Mouse (Mus musculus) liver, embryonic 14.5 days (tissue): Measurements from ENCODE around the gene Arf1. TPM values are rescaled to one million over a fixed set of nuclear protein-coding genes. Genes with fewer than 3 reads are reported as not detected.

ENCODE experiments used
- ATAC-seq: fragments of 200-750 bp; cut with Nextera tagmentation; 2 replicates; pipeline ENCODE4 v1.8.0; 2017; ENCODE audit warnings: moderate number of reproducible peaks, mild to moderate bottlenecking, moderate library complexity; ENCODE audit not compliant: insufficient read depth
- DNase-seq, 3 experiments: peaks; one replicate each; pipeline ENCODE4 v3.0.0-alpha.2; 2012 to 2013; ENCODE audit warnings: low read depth in 3 of 3, low spot score in 3 of 3
- H3K27ac ChIP-seq: fragments of 300-500 bp; sonication (generic); 2 replicates; pipeline ENCODE4 v1.5.1; 2014; ENCODE audit warnings: moderate library complexity, mild to moderate bottlenecking, control low read depth, inconsistent platforms
- H3K27me3 ChIP-seq: fragments of 300-500 bp; sonication (generic); 2 replicates; pipeline ENCODE4 v1.6.1; 2014; ENCODE audit warnings: mild to moderate bottlenecking, low read length, moderate library complexity; ENCODE audit not compliant: control insufficient read depth, insufficient read depth
- H3K36me3 ChIP-seq: fragments of 300-500 bp; sonication (generic); replicated peaks from 2 replicates; pipeline ENCODE4 v1.6.1; 2014; ENCODE audit warnings: low read depth; ENCODE audit not compliant: control insufficient read depth, insufficient read depth
- H3K4me1 ChIP-seq, 2 experiments: fragments of 200-500 bp in 1 of 2; fragments of 300-500 bp in 1 of 2; sonication (generic) in 1 of 2; replicated peaks; 2 replicates each; pipeline ENCODE4 v1.6.1; 2012 to 2014; ENCODE audit warnings: antibody characterized with exemption in 1 of 2, inconsistent platforms in 1 of 2, low read length in 1 of 2; ENCODE audit not compliant: control insufficient read depth in 2 of 2, insufficient read depth in 2 of 2
- H3K4me2 ChIP-seq: fragments of 300-500 bp; sonication (generic); 2 replicates; pipeline ENCODE4 v1.6.1; 2014; ENCODE audit warnings: low read depth, mild to moderate bottlenecking, control low read depth, moderate library complexity
- H3K4me3 ChIP-seq, 2 experiments: fragments of 200-500 bp in 1 of 2; fragments of 300-500 bp in 1 of 2; sonication (generic) in 1 of 2; 2 replicates each; pipeline ENCODE4 v1.5.1; 2012 to 2014; ENCODE audit warnings: low read depth in 2 of 2, low read length in 2 of 2, mild to moderate bottlenecking in 2 of 2, control low read depth in 1 of 2, inconsistent platforms in 1 of 2, moderate library complexity in 1 of 2; ENCODE audit not compliant: insufficient read depth in 1 of 2
- H3K9ac ChIP-seq: fragments of 300-500 bp; sonication (generic); replicated peaks from 2 replicates; pipeline ENCODE4 v1.6.1; 2014; ENCODE audit warnings: mild to moderate bottlenecking, control low read depth, moderate library complexity
- H3K9me3 ChIP-seq: fragments of 300-500 bp; sonication (generic); 2 replicates; pipeline ENCODE4 v1.6.1; 2016; ENCODE audit warnings: low read length, mixed read lengths; ENCODE audit not compliant: control insufficient read depth
- CTCF ChIP-seq: IDR thresholded peaks from 2 replicates; pipeline ENCODE4 v1.5.1; 2016; ENCODE audit warnings: antibody characterized with exemption, low read depth, control low read depth
- EP300 ChIP-seq: IDR thresholded peaks from 2 replicates; pipeline ENCODE4 v1.6.1; 2016; ENCODE audit warnings: antibody characterized with exemption, low read depth
- WGBS: fragments of 180-500 bp; shearing (Covaris S2); extraction: QIAGEN DNeasy Blood & Tissue Kit; methylation state at CpG from one replicate; pipeline ENCODE4 v1.1.7; 2014; ENCODE audit not compliant: insufficient replicate concordance; 5-methylcytosine and 5-hydroxymethylcytosine counted together
- polyA plus RNA-seq, 2 experiments: library from polyadenylated mRNA; depleted of rRNA in 1 of 2; stranded (reverse) in 1 of 2; unstranded in 1 of 2; fragments of >200 nt; fragmentation: Nextera tagmentation in 1 of 2; extraction: Ambion mirVana in 1 of 2; gene quantifications; 2 replicates each; pipeline versions ENCODE4 v1.2.1 to v1.2.3; 2012 to 2014

The Arf1 gene
- polyA plus RNA-seq, 2 experiments = 190 to 227 TPM

- Histone ChIP-seq H3K4me3 (no peak overlapping the region), H3K9ac (no peak overlapping the region), H3K36me3 (peaks cover 30% of the 10 kb centered on the region), H3K4me2 (no peak overlapping the region), H3K9me3 (no peaks in the 10 kb centered on the region), H3K27me3 (no peaks in the 10 kb centered on the region), H3K4me1 (peaks cover 34 to 52% of the 10 kb centered on the region in 2 experiments), H3K27ac (no peak overlapping the region)
- ATAC-seq (no peak), DNase-seq (no peak)
- TF ChIP-seq EP300 = no peak
- TF ChIP-seq CTCF = no peak
- 66% methylated on average over 4 of the region's 4 CpGs for WGBS
These were observed 5.8 kb downstream of the Arf1 start for GRCm38 (mm10) chr11:59222306-59222705.

- no peak for ATAC-seq
- Histone ChIP-seq H3K36me3 (peaks cover 30% of the 10 kb centered on the region), H3K4me3 (no peak overlapping the region), H3K9ac (no peak overlapping the region), H3K9me3 (no peaks in the 10 kb centered on the region), H3K27ac (no peak overlapping the region), H3K4me1 (peaks cover 33 to 53% of the 10 kb centered on the region in 2 experiments), H3K27me3 (no peaks in the 10 kb centered on the region), H3K4me2 (no peak overlapping the region)
- DNase-seq = no peak
- no peak for TF ChIP-seq CTCF
- TF ChIP-seq EP300 = no peak
These were observed 6.5 kb downstream of the Arf1 start for GRCm38 (mm10) chr11:59221604-59222003.

GRCm38 (mm10) chr11:59219064-59219463, 9.0 kb downstream of the Arf1 start:
- Histone ChIP-seq H3K4me2 (no peak overlapping the region), H3K9ac (no peak overlapping the region), H3K9me3 (no peaks in the 10 kb centered on the region), H3K4me3 (no peak overlapping the region), H3K27ac (no peak overlapping the region), H3K4me1 (peaks cover 13 to 37% of the 10 kb centered on the region in 2 experiments), H3K27me3 (no peaks in the 10 kb centered on the region), H3K36me3 (peaks cover 39% of the 10 kb centered on the region)
- TF ChIP-seq EP300 (no peak), CTCF (peak; percentile 82)
- DNase-seq (no peak), ATAC-seq (no peak)

GRCm38 (mm10) chr11:59218389-59218998, 9.6 kb downstream of the Arf1 start:
- 82% methylated on average over 4 of the region's 4 CpGs for WGBS
- H3K9me3 ChIP-seq = no peaks in the 10 kb centered on the region
- H3K4me2 ChIP-seq = no peak overlapping the region
- TF ChIP-seq EP300 (no peak), CTCF (no peak)
- no peaks in the 10 kb centered on the region for H3K27me3 ChIP-seq
- H3K27ac ChIP-seq = no peak overlapping the region
- peaks cover 7 to 32% of the 10 kb centered on the region in 2 experiments for H3K4me1 ChIP-seq
- no peak for ATAC-seq
- no peak for DNase-seq
- H3K36me3 ChIP-seq = peaks cover 37% of the 10 kb centered on the region
- H3K4me3 ChIP-seq = no peak overlapping the region
- no peak overlapping the region for H3K9ac ChIP-seq

- DNase-seq = no peak
- Histone ChIP-seq H3K9me3 (no peaks in the 10 kb centered on the region), H3K4me2 (no peak overlapping the region), H3K27me3 (no peaks in the 10 kb centered on the region), H3K36me3 (peaks cover 50% of the 10 kb centered on the region), H3K27ac (no peak overlapping the region), H3K4me3 (no peak overlapping the region), H3K9ac (no peak overlapping the region), H3K4me1 (peaks cover 0 to 27% of the 10 kb centered on the region in 2 experiments; a peak in 2 of 4 replicates)
- 35% methylated on average over 3 of the region's 3 CpGs for WGBS
- no peak for ATAC-seq
- no peak for TF ChIP-seq CTCF
- no peak for TF ChIP-seq EP300
These were observed 11.1 kb downstream of the Arf1 start for GRCm38 (mm10) chr11:59216955-59217354.
